Mouse (Mus musculus): Measurements from ENCODE around the gene Rybp. TPM values are rescaled to one million over a fixed set of nuclear protein-coding genes. Genes with fewer than 3 reads are reported as not detected.

The Rybp gene
- polyA plus RNA-seq, 1 experiment from 2014 or later: 12.7 TPM

- Histone ChIP-seq H3K4me1 (replicated peaks; ENCODE audit: control insufficient read depth, insufficient read depth) (no peaks in the 10 kb centered on the region), H3K9ac (ENCODE audit: low read length) (no peak overlapping the region), H3K27me3 (ENCODE audit: control insufficient read depth, insufficient read depth, low read length) (no peaks in the 10 kb centered on the region), H3K36me3 (ENCODE audit: control insufficient read depth, insufficient read depth, low read length) (no peaks in the 10 kb centered on the region), H3K27ac (replicated peaks) (no peak overlapping the region), H3K9me3 (ENCODE audit: control insufficient read depth, low read length) (no peaks in the 10 kb centered on the region), H3K4me2 (replicated peaks; ENCODE audit: low read depth) (no peak overlapping the region), H3K4me3 (ENCODE audit: low read depth, low read length) (no peak overlapping the region)
- no peak for DNase-seq (ENCODE audit: low spot score)
- 65% methylated on average over 3 of the region's 3 CpGs for WGBS
- no peak for ATAC-seq (ENCODE audit: low FRiP score, low TSS enrichment)
- no peak for TF ChIP-seq CTCF (IDR thresholded peaks at IDR 0.05; ENCODE audit: low read depth)
- TF ChIP-seq EP300 (optimal IDR thresholded peaks at IDR 0.05): no peak
Measured at GRCm38 (mm10) chr6:100271992-100272391, 15.3 kb downstream of the Rybp start.

GRCm38 (mm10) chr6:100270765-100271164 lies 16.5 kb downstream of the Rybp start:
- WGBS: 81% methylated on average over 2 of the region's 2 CpGs
- H3K9me3 ChIP-seq (ENCODE audit: control insufficient read depth, low read length): no peaks in the 10 kb centered on the region
- TF ChIP-seq CTCF (IDR thresholded peaks at IDR 0.05; ENCODE audit: low read depth): no peak
- TF ChIP-seq EP300 (optimal IDR thresholded peaks at IDR 0.05): no peak
- no peak overlapping the region for H3K4me2 ChIP-seq (replicated peaks; ENCODE audit: low read depth)
- DNase-seq (ENCODE audit: low spot score): no peak
- no peak for ATAC-seq (ENCODE audit: low FRiP score, low TSS enrichment)
- H3K27ac ChIP-seq (replicated peaks): no peak overlapping the region
- no peak overlapping the region for H3K4me3 ChIP-seq (ENCODE audit: low read depth, low read length)
- H3K9ac ChIP-seq (ENCODE audit: low read length): no peak overlapping the region
- H3K36me3 ChIP-seq (ENCODE audit: control insufficient read depth, insufficient read depth, low read length): no peaks in the 10 kb centered on the region
- H3K27me3 ChIP-seq (ENCODE audit: control insufficient read depth, insufficient read depth, low read length): no peaks in the 10 kb centered on the region
- H3K4me1 ChIP-seq (replicated peaks; ENCODE audit: control insufficient read depth, insufficient read depth): no peaks in the 10 kb centered on the region

GRCm38 (mm10) chr6:100259607-100260006 lies 27.7 kb downstream of the Rybp start:
- Histone ChIP-seq H3K9ac (ENCODE audit: low read length) (no peak overlapping the region), H3K4me1 (replicated peaks; ENCODE audit: control insufficient read depth, insufficient read depth) (no peaks in the 10 kb centered on the region), H3K27me3 (ENCODE audit: control insufficient read depth, insufficient read depth, low read length) (no peaks in the 10 kb centered on the region), H3K27ac (replicated peaks) (no peak overlapping the region), H3K36me3 (ENCODE audit: control insufficient read depth, insufficient read depth, low read length) (no peaks in the 10 kb centered on the region), H3K4me3 (ENCODE audit: low read depth, low read length) (no peak overlapping the region), H3K4me2 (replicated peaks; ENCODE audit: low read depth) (no peak overlapping the region), H3K9me3 (ENCODE audit: control insufficient read depth, low read length) (no peaks in the 10 kb centered on the region)
- no peak for TF ChIP-seq CTCF (IDR thresholded peaks at IDR 0.05; ENCODE audit: low read depth)
- TF ChIP-seq EP300 (optimal IDR thresholded peaks at IDR 0.05): no peak
- WGBS: 93% methylated on average over 1 of the region's 1 CpGs
- no peak for DNase-seq (ENCODE audit: low spot score)
- no peak for ATAC-seq (ENCODE audit: low FRiP score, low TSS enrichment)

- ATAC-seq (ENCODE audit: low FRiP score, low TSS enrichment) (no peak), DNase-seq (ENCODE audit: low spot score) (no peak)
- no peak for TF ChIP-seq EP300 (optimal IDR thresholded peaks at IDR 0.05)
- no peak for TF ChIP-seq CTCF (IDR thresholded peaks at IDR 0.05; ENCODE audit: low read depth)
- no peaks in the 10 kb centered on the region for H3K36me3 ChIP-seq (ENCODE audit: control insufficient read depth, insufficient read depth, low read length)
- H3K27me3 ChIP-seq (ENCODE audit: control insufficient read depth, insufficient read depth, low read length): no peaks in the 10 kb centered on the region
- H3K4me1 ChIP-seq (replicated peaks; ENCODE audit: control insufficient read depth, insufficient read depth): no peaks in the 10 kb centered on the region
- no peaks in the 10 kb centered on the region for H3K9me3 ChIP-seq (ENCODE audit: control insufficient read depth, low read length)
- no peak overlapping the region for H3K4me2 ChIP-seq (replicated peaks; ENCODE audit: low read depth)
- no peak overlapping the region for H3K4me3 ChIP-seq (ENCODE audit: low read depth, low read length)
- H3K9ac ChIP-seq (ENCODE audit: low read length): no peak overlapping the region
- no peak overlapping the region for H3K27ac ChIP-seq (replicated peaks)
Measured at GRCm38 (mm10) chr6:100258278-100258677, 29.0 kb downstream of the Rybp start.

- 59% methylated on average over 1 of the region's 1 CpGs for WGBS
- DNase-seq (ENCODE audit: low spot score): no peak
Measured at GRCm38 (mm10) chr6:100255411-100255810, 31.9 kb downstream of the Rybp start.

GRCm38 (mm10) chr6:100254671-100255070 lies 32.6 kb downstream of the Rybp start:
- no peaks in the 10 kb centered on the region for H3K4me1 ChIP-seq (replicated peaks; ENCODE audit: control insufficient read depth, insufficient read depth)
- H3K9ac ChIP-seq (ENCODE audit: low read length): no peak overlapping the region
- no peak for DNase-seq (ENCODE audit: low spot score)
- WGBS: 76% methylated on average over 1 of the region's 1 CpGs
- H3K9me3 ChIP-seq (ENCODE audit: control insufficient read depth, low read length): no peaks in the 10 kb centered on the region
- no peak overlapping the region for H3K4me3 ChIP-seq (ENCODE audit: low read depth, low read length)
- H3K36me3 ChIP-seq (ENCODE audit: control insufficient read depth, insufficient read depth, low read length): no peaks in the 10 kb centered on the region
- H3K27me3 ChIP-seq (ENCODE audit: control insufficient read depth, insufficient read depth, low read length): no peaks in the 10 kb centered on the region
- no peak overlapping the region for H3K4me2 ChIP-seq (replicated peaks; ENCODE audit: low read depth)
- no peak for ATAC-seq (ENCODE audit: low FRiP score, low TSS enrichment)
- TF ChIP-seq EP300 (optimal IDR thresholded peaks at IDR 0.05): no peak
- no peak for TF ChIP-seq CTCF (IDR thresholded peaks at IDR 0.05; ENCODE audit: low read depth)
- no peak overlapping the region for H3K27ac ChIP-seq (replicated peaks)

More at GRCm38 (mm10) chr6:100255411-100255810, 31.9 kb downstream of the Rybp start:
- Histone ChIP-seq H3K36me3 (ENCODE audit: control insufficient read depth, insufficient read depth, low read length) (no peaks in the 10 kb centered on the region), H3K9ac (ENCODE audit: low read length) (no peak overlapping the region), H3K27me3 (ENCODE audit: control insufficient read depth, insufficient read depth, low read length) (no peaks in the 10 kb centered on the region), H3K27ac (replicated peaks) (no peak overlapping the region), H3K4me3 (ENCODE audit: low read depth, low read length) (no peak overlapping the region), H3K4me2 (replicated peaks; ENCODE audit: low read depth) (no peak overlapping the region), H3K9me3 (ENCODE audit: control insufficient read depth, low read length) (no peaks in the 10 kb centered on the region), H3K4me1 (replicated peaks; ENCODE audit: control insufficient read depth, insufficient read depth) (no peaks in the 10 kb centered on the region)
- TF ChIP-seq EP300 (optimal IDR thresholded peaks at IDR 0.05) (no peak), CTCF (IDR thresholded peaks at IDR 0.05; ENCODE audit: low read depth) (no peak)
- ATAC-seq (ENCODE audit: low FRiP score, low TSS enrichment): no peak
